Mouse (Mus musculus) liver, adult (tissue): ENCODE results near the gene Egln2.

Source experiments
- GATA4 ChIP-seq: IDR thresholded peaks from 2 replicates; pipeline ENCODE4 v1.6.1; 2014; ENCODE audit warnings: mild to moderate bottlenecking, low read length; ENCODE audit not compliant: insufficient replicate concordance

Egln2 gene

DNA sequence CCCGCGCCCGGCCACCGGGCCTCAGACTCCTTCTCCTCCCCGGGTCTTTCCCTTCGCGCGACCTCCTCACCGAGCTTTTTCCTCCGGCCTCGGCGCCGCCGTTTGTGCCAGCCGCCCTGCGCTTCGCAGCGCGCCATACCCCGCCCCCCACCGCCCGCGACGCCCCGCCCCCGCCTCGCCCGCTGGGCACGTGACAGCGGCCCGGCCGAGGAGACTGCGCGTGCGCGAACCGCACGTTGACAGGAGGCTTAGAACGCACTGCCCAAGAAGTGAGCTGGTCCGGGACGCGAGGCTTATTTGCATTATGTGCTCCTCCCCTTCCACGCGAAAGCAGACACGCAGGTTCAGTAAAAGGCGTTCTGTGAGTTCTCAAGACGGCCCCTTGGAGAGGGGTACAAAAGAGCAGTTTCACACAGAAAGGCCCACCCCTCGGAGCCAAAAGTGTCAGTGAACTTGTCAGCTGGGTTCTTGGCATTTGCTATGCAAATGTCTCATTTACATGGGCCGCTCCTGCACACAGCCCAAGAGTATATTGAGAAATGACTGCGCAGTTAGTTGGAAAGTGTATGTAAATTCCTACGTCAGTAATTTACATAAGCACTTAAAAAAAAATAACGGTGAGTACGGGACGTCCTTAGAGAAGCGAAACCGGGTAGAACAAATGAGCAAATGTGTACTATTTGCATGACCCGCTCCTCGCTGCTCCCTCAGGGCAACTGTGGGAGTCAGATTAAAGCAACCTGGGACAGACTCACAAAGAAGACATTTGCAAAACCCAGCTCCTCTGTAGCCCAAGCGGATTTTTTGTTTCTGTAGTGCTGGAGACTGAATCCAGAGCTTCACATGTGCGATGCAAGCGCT is at the start of gene Egln2:
Gene Egln2 (minus strand): TSS at position 189 of the 861 bp plus-strand sequence.
- no peak for TF ChIP-seq GATA4

DNA sequence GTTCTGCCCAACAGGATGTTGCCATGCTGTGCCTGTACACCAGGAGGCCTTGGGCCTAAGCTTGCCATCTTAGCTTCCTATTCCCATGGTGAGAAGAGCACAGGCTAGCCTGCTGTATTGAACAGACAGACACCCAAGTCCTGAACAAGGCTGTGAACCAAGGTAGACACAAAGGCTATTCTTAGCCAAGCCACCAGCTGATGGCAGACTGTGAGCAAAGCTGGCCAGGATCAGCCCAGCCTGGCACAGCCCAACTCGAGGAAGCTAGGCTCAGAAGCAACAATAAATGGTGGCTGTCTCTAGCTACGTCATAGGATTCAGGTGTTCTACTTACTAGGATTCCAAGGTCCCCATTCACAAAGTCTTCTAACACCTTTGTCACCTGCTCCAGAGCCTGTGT is 46.0 kb upstream of the Egln2 start:
- TF ChIP-seq GATA4 = no peak

DNA sequence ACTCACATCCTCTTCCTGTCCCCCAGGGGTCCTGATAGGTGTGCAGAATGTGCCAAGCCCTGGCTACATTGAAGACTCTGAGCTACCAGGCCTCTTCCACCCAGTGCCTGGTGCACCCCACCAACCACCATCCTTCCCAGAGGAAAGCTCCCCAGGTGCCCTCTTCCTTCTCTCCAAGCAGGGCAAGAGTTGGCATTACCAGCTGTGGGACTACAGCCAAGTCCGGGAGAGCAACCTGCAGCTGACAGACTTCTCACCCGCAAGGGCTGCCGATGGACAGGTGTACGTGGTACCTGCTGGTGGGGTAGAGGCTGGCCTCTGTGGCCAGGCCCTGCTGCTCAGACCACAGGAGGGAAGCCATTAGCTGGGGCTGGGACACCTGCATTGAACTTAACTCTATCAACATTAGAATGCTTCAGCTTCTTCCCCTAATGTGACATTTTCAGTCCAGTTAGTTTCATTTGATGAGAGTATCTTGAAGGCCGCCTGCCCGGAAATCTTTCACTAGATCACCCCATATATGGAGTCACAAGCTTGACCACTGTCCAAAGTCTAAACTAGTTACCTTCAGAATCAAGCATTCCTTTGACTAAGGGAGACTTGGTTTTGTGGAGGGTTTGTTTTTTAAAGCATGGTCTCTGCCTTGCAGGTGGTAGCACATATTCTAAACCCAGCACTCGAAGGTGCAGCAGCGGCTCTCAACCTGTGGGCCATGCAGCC is 37.3 kb upstream of the Egln2 start:
- TF ChIP-seq GATA4 = no peak

DNA sequence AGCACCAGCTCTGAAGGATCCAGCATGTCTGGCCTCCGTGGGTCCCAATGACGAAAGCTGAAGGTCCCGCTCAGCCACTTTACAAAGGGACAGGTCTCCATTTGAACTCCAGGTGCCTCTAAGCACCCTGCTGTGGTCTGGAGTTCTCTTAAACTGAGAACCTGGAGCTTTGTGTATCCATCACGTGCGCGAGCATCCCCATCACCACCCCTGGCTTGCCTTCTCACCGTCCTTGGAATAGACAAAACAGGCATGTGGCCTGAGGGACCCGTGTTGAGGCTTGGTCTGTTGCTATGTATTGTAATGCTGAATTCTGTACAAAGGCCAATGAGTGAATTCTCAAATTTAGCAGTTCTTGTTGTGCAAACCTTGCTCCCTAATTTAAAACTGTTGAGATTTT is 32.2 kb upstream of the Egln2 start:
- TF ChIP-seq GATA4 = no peak

DNA sequence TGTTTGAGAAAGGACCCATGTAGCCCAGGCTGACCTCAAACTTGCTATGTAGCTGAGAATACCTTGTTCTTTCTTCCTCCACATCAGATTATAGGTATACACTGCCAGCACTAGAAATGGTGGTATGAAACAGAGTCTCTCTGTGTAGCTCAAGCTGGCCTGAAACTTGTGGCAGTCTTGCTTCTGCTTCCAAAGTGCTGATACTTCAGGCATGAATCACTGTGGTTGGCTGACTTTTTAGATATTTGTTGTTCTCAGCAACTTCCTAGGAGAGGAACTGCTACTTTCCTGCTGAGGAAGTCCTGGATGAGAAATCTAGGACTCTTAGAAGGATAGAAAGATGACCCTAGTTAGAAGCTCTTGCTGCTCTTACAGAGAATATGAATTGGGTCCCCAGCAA is 31.8 kb upstream of the Egln2 start:
- no peak for TF ChIP-seq GATA4

DNA sequence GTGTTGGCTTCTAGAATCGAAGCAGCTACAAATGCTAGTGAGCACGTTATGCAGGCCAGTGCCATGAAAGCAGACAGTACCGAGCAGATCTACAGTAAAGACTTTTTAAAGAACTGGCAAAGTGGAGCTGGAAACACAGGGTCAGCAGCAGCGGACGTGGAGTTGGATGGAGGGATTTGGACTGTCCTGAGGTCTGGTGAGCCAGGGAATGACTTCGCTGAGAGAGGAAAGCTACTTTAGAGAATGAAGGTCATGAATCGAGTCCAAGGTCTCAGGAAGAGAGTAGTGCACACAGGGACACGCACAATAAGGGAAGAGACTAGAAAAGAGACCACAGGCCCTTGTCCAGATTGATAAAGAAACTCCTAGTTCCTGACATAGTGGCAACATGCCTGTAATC is 31.0 kb upstream of the Egln2 start:
- no peak for TF ChIP-seq GATA4

DNA sequence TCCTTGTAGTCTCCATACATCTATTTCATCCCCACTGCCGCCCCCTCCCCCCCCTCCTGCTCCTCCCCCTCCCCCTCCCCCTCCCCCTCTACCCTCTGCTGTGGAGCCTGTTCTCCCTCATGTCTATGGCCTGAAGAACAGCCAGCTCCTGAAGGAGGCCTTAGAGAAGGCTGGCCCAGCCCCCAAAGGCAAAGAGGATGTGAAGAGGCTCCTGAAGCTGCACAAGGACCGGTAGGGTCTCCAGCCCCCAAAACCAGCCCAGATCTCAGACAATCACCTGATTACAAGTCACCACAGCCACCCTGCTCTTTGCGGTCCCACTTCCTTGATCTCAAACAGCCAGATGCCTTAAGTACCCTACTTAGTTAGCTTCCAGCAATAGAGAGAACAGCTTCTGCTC is 30.5 kb upstream of the Egln2 start:
- no peak for TF ChIP-seq GATA4

DNA sequence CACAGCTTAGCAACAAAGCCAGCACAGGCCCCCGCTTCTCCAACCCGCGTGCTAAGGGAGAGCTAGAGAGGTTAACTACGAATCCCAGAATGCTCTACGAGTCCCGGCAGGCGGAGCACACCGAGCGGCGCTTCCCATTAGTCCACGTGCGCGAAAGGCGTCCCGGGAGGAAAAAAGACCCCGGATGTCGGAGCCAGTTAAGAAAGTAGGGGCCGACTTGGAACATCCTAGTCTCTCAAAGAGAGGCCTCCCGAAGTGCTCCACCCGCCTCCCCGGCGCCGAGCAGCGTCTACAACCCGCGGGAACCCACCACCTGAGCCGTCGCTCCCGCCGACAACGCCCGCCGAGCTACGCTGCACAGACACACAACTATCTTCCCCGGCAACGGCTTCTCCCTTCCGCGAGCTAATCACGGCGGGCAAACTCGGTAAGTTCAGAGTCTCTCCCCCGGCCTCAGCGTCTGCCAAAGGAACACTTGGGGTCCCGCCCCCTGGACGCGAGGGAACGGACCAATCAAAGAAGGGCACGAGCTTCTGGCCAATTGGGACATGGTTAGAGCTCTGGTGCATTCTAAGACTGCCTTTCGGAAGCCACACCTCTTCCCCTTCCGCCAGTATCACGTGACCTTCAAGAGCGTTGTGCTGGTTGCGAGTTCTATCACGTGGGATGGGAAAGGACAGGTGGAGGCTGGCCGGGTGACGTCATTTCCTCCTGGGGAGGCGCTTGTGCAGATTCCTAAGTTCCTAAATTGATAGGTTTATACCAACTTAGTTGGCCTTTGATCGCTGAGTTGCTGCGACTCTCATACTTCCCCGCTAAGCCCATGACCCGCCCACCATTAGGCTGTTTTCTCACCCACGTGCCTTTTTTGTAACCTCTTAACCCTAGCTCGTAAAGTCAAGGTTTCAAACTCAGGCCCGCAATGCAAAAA is 29.3 kb upstream of the Egln2 start, which contains the start of the genes BC024978 and Snrpa:
Gene BC024978 (plus strand): TSS at position 101 of the 931 bp plus-strand sequence.
Gene Snrpa (minus strand): TSS at position 591 of the 931 bp plus-strand sequence.
- TF ChIP-seq GATA4 = no peak

DNA sequence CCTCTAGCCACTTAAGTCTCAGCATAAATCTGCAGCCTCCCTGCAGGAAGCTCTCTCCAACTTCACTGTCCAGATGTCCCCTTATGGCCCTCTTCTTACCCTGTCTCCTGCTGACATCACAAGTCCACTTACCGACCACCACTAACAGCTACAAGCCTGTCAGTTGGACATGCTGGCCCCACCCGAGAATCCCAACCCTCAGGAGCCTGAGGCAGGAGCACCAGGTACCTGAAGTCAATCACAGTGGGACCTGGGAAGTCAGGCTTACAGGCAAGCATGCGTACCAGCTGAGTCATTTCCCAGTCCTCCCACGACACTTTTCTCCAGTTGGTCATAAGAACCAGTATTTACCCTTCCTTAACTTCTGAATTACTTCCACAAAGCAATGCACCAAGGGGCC is 27.1 kb upstream of the Egln2 start:
- no peak for TF ChIP-seq GATA4

DNA sequence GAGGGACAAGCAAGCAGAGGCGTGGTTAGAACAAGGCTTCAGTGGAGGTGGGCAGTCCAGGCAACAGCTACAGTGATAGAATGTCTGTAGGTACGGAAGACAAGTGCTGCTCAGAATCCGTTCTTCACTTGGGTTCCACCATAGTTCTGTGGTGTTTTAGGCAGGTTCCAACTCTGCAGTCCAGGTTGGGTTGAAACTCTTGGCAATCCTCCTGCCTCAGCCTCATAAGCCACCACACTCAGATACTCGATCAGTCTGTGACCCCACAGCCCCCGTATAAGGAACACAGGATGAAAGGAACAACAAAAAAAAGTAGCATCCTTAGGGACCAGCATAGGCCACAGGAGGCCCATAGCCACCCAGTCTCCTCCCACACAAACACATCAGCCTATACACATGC is 25.8 kb upstream of the Egln2 start:
- TF ChIP-seq GATA4 = no peak

DNA sequence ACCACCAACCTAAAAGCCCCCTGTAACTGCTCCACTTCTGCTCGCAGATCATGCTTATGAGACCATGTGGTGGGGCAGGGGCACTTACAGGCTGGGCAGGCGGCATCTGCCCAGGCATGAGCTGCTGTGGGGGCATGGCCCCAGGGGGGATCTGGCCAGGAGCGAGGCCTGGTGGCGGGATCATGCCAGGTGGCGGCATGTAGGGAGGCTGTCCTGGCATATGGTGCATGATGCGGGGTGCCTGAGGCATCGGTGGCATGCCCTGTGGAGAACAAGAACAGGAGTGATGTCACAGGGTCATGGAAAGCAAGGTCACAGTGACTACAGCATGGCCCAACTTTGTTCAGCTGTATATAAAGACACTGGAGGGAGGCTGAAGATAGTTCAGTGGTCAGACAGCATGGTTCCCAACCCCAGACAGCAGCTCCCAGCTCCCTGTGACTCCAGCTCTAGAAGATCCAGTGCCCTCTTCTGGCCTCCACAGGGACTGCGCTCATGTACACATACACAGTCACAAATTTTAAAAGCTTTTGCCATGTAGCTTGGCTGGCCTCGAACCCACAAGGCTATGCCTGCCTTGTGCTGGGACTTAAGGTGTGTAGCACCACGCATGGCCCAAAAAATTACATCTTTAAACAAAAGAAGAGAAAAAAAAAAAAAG is 22.8 kb upstream of the Egln2 start:
- TF ChIP-seq GATA4 = no peak

DNA sequence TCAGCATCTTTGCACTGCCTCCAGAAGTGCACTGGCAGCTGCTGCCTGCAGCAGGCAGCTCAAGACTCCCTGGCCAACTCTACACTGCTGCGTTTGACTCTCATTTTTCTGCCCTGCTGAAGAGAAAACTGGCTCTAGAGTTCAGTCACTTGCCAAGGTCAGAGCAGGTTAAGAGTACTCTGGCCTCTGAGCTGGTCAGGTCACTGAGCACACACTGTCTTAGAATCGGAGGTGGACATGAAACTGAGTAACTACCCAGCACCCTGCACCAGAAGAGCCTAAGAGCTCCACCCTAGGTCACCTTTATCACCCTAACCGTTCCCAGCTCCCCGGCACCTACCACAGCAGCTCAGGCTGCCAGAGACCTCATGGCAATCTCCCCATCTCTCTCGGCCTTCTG is 19.4 kb upstream of the Egln2 start:
- no peak for TF ChIP-seq GATA4

DNA sequence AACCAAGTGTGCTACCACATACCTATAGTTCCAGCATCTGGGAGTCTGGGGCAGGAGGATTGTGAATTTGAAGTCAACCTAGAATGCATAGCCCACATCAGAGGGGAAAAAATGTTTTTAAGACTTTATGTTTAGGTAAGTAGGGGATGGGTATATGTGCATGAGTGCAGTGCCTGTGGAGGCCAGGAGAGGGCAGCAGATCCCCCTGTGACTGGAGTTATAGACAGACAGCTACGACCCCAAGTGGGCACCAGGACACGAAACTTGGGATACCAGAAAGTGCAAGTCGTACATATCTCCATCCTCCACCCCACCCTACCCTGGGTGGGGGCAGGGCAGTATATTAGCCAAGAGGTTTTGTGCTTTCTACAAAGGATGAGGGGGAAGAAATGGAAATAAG is 18.4 kb upstream of the Egln2 start:
- TF ChIP-seq GATA4 = no peak

DNA sequence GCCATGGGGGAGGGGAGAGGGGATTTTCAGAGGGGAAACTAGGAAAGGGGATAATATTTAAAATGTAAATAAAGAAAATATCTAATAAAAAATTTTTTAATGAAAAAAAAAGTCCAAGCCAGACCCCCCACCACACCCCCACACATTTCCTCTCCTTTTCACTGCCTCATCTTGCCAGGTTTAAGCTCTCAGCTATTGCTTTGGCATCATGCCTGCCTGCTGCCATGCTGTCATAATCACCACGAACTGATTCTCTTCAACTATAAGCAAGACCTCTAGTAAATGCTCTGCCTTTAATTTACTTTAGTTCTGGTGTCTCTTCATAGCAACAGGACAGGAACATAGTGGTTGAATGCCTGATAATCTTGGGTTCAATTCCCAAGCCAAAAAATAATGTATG is 15.9 kb upstream of the Egln2 start:
- no peak for TF ChIP-seq GATA4
